Comparison of ENCODE assay signal across 7 mouse cellular contexts in the genomic region with DNA sequence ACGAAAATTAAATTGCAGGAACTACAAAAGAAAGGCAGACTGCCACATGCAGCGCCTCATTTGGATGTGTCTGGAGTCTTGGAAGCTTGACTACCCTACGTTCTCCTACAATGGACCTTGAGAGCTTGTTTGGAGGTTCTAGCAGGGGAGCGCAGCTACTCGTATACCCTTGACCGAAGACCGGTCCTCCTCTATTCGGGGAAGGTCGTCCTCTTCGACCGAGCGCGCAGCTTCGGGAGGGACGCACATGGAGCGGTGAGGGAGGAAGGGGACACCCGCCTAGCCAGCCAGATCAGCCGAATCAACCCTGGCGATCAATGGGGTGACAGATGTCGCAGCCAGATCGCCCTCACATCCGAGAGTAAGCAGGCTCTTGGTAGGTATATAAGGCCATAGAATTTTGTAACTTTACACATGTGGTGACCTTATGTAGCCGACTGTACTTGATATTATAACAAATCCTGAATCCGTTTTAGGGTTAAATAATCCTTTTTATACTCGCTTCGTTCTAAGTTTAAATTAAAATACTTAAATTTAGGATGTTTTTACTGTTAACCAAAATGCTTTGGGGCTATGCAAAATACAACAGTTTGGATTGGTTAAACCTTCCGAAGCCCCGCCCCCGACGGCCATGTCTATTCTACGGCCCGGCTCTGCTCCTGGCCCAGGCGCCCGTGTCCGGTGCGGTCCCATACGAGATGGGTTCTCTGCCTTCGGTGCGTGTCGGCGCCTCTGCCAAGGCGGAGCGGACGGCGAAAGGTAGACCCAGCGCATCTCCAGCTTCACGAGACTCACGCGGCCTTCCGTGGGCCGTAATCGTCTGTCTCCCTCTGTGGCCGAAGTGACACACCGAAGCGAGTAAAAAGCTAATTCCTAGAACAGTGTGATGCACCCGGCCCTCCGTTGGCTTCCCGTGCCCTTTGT. TPM values are rescaled to one million over a fixed set of nuclear protein-coding genes. Genes with fewer than 3 reads are reported as not detected.
DNase-seq lines count a peak whose midpoint lies in the region; ATAC-seq lines count a peak whose summit lies in the region.

No protein-coding gene starts in this region.

- H3K9ac ChIP-seq in intestine, embryonic 15.5 days, result peak overlapping the region; percentile 80

- ATAC-seq in intestine, embryonic 15.5 days, result peak; percentile 99

- H3K4me1 ChIP-seq in intestine, embryonic 15.5 days (replicated peaks), result no peaks in the 10 kb centered on the region
- H3K4me1 ChIP-seq in midbrain, embryonic 10.5 days, result peaks cover 8% of the 10 kb centered on the region

- peak overlapping the region; percentile 66 for H3K4me2 ChIP-seq in intestine, embryonic 15.5 days (replicated peaks)

- H3K9me3 ChIP-seq in intestine, embryonic 15.5 days, result no peaks in the 10 kb centered on the region
- no peaks in the 10 kb centered on the region for H3K9me3 ChIP-seq in midbrain, embryonic 10.5 days (replicated peaks)

- no peaks in the 10 kb centered on the region for H3K36me3 ChIP-seq in intestine, embryonic 15.5 days
- no peaks in the 10 kb centered on the region for H3K36me3 ChIP-seq in midbrain, embryonic 10.5 days

- H3K27ac ChIP-seq in intestine, embryonic 15.5 days, result peak overlapping the region; percentile 99
- peak overlapping the region; percentile 93 for H3K27ac ChIP-seq in midbrain, embryonic 10.5 days (replicated peaks)

- no peaks in the 10 kb centered on the region for H3K27me3 ChIP-seq in intestine, embryonic 15.5 days (replicated peaks)
- peaks cover 6% of the 10 kb centered on the region; the same call in 1 of the 2 replicates for H3K27me3 ChIP-seq in midbrain, embryonic 10.5 days (ENCODE audit: low read depth, poor library complexity, severe bottlenecking)

- H3K4me3 ChIP-seq in intestine, embryonic 15.5 days (replicated peaks), result peak overlapping the region; percentile 75
- H3K4me3 ChIP-seq in midbrain, embryonic 10.5 days, result peak overlapping the region; percentile 66

- peak; percentile 96 for DNase-seq in adrenal gland, adult 2 months
- DNase-seq in embryo, embryonic 11.5 days (ENCODE audit: low read depth, low spot score), result peak; percentile 92
- peak; percentile 91 to 95 for DNase-seq in gastrocnemius, postnatal 36 days
- DNase-seq in left cerebral cortex, postnatal 25 days (ENCODE audit: low spot score in 2 of 2), result peak; percentile 95 to 97
- peak; percentile 93 for DNase-seq in midbrain, embryonic 10.5 days (ENCODE audit: low spot score)
- peak; percentile 98 for DNase-seq in right cerebral cortex, postnatal 4 days

- WGBS in intestine, embryonic 15.5 days, result under 1% methylated on average over 52 of the region's 58 CpGs
- under 1% methylated on average over 53 of the region's 58 CpGs for WGBS in midbrain, embryonic 10.5 days

- intact Hi-C loops in gastrocnemius, postnatal 36 days (cut with DNase I), result loop anchor here (2.0 kb wide), 1 partner anchor 63 kb away; no protein-coding TSS in a partner anchor
- intact Hi-C loops in left cerebral cortex, postnatal 25 days (cut with DNase I), result loop anchor here (1.0 to 2.0 kb wide), 2 partner anchors 63 to 425 kb away; no protein-coding TSS in a partner anchor

RNA-seq across cellular contexts. Expression of a gene that starts 7.0 kb away (rescaled TPM):
- total RNA-seq in adrenal gland, adult 2 months (2021), result 10 to 100 TPM; 48.8 to 52.0 TPM
- polyA plus RNA-seq in adrenal gland, adult 2 months (2012; rRNA removed), result 6.9 and 7.7 TPM in 2 replicates
- 10 to 100 TPM; 10.8 to 14.3 TPM for total RNA-seq in gastrocnemius, postnatal 36 days (2021)
- polyA plus RNA-seq in intestine, embryonic 15.5 days (2015; fragmentation: Nextera tagmentation; extraction: Ambion mirVana), result 56.0 and 56.9 TPM in 2 replicates
- 10 to 100 TPM; 34.1 to 36.3 TPM for total RNA-seq in left cerebral cortex, postnatal 25 days (2021)
- 35.6 and 53.6 TPM in 2 replicates for polyA plus RNA-seq in midbrain, embryonic 10.5 days (2016; fragmentation: Nextera tagmentation; extraction: Ambion mirVana)

RNA-seq across cellular contexts. Expression of a gene that starts 54.9 kb away (rescaled TPM):
- total RNA-seq in adrenal gland, adult 2 months (2021), result 1 to 10 TPM in 1 of 2 experiments, not detected in 1; 1.3 TPM
- not detected in 2 replicates for polyA plus RNA-seq in adrenal gland, adult 2 months (2012; rRNA removed)
- total RNA-seq in gastrocnemius, postnatal 36 days (2021), result not detected
- polyA plus RNA-seq in intestine, embryonic 15.5 days (2015; fragmentation: Nextera tagmentation; extraction: Ambion mirVana), result 61.1 and 68.1 TPM in 2 replicates
- not detected for total RNA-seq in left cerebral cortex, postnatal 25 days (2021)
- polyA plus RNA-seq in midbrain, embryonic 10.5 days (2016; fragmentation: Nextera tagmentation; extraction: Ambion mirVana), result not detected in 2 replicates

Comparison
In these comparisons a context has a peak if more than half of its experiments do, and no peak if none do; other contexts are left out.
1. Peak in every context shown above with its lines: DNase-seq, ATAC-seq, H3K4me3 ChIP-seq and H3K27ac ChIP-seq.